Mouse (Mus musculus): ENCODE data around the gene Cdc42ep1. TPM values are rescaled to one million over a fixed set of nuclear protein-coding genes. Genes with fewer than 3 reads are reported as not detected.
A peak's percentile ranks its signal among the peaks of the same experiment; 100 is the strongest.
"Not testable (repeated sequence)": the region's sequence is repeated elsewhere in the genome, so short reads cannot be mapped to it uniquely, and the experiment has no call there.

The Cdc42ep1 gene
- polyA plus RNA-seq, 1 experiment from 2014 or later = 11.2 TPM

DNA sequence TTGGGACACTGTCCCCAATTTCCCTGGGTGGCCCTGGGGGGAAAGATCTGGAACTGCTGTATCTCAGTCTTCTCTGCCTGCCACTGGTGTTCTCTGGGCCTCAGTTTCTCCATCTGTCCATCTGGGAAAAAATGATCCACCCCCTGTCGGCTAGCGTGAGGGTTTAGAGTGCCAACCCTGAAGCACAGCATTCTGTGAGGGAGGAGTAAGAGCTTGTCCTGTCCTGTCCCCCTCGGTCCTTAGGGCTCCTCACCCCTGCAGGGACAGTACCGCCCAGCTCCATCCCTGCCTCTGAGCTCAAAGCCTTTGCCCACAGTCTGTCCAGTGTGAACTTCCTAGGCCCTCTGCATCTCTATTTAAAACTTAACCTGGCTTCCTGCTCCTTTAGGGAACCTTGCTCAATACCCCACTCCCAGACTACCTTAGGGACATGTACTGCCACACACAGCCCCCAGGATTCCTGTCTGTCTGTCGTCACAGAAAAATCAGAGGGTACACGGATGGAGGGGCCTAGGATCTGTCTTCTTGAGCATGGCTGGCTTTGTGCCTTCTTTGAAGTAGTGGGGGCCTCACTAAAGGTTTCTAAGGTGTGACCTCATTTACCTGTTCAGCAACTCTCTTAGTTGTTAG, 1.1 kb upstream of the Cdc42ep1 start:
- no peak for ATAC-seq (ENCODE audit: insufficient number of reproducible peaks, low FRiP score, low TSS enrichment, low read depth)
- Histone ChIP-seq H3K4me2 (ENCODE audit: low read depth, severe bottlenecking) (no peak overlapping the region; the same call in 1 of the 2 replicates), H3K27ac (replicated peaks; ENCODE audit: low read depth, low read length) (peak overlapping the region; percentile 36; the same call in 1 of the 2 replicates), H3K4me3 (ENCODE audit: low read depth, low read length) (no peak overlapping the region), H3K27me3 (ENCODE audit: control insufficient read depth, insufficient read depth, low read length) (peaks cover 6% of the 10 kb centered on the region), H3K9ac (ENCODE audit: low read length) (no peak overlapping the region), H3K36me3 (ENCODE audit: control insufficient read depth, insufficient read depth, low read length) (no peaks in the 10 kb centered on the region), H3K9me3 (ENCODE audit: control insufficient read depth, low read length) (no peaks in the 10 kb centered on the region), H3K4me1 (ENCODE audit: control insufficient read depth, insufficient read depth, low read length) (peaks cover 40% of the 10 kb centered on the region)
- 47% methylated on average over 6 of the region's 6 CpGs for WGBS
- DNase-seq (ENCODE audit: low spot score) = no peak

DNA sequence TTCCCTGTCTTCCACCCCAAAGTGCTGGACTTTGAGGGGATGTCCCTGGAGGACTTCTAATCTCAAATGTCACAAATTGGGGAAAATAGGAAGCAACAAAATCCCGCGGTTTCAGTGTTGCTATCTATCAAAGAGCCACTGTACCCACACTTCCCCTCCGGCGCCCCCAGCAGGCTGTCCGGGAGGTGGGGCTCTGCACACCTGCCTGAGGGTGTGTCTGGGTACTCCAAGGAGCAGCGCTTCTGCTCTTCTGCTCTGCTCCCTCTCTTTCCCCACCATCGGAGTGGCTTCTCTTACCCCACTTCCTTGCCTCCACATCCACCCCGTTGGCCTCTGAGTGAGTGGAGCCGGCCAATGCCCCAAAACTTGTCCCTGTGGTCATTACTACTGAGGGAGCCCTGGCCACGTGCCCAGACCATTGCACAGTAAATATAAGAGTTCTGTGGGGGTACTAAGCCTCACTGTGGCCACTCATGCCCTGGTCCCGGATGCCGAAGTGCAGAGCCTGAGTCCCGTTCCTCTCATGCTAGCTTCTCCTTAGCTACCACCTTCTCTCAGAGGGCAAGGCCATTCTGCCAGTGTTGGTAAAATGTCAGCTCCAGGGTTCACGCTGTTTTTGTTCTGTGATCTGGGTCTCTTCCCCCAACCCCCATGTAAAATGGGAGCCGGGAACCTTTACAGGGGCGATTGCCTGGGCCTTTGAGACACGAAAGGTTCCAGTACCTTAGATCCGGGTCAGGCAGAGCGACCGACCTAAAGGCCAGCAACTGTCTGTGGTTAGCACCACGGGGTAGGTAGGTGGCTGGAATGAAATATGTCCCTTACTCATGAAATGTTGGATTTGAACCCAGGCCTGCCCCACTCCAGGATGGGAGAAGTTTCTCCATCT, 1.4 kb downstream of the Cdc42ep1 start:
- WGBS = 37% methylated on average over 21 of the region's 21 CpGs
- ATAC-seq (ENCODE audit: insufficient number of reproducible peaks, low FRiP score, low TSS enrichment, low read depth) = no peak
- no peak overlapping the region for H3K27ac ChIP-seq (replicated peaks; ENCODE audit: low read depth, low read length)
- H3K9me3 ChIP-seq (ENCODE audit: control insufficient read depth, low read length) = no peaks in the 10 kb centered on the region
- peak overlapping the region; percentile 91 for H3K4me2 ChIP-seq (ENCODE audit: low read depth, severe bottlenecking)
- peaks cover 6% of the 10 kb centered on the region for H3K27me3 ChIP-seq (ENCODE audit: control insufficient read depth, insufficient read depth, low read length)
- H3K4me3 ChIP-seq (ENCODE audit: low read depth, low read length) = peak overlapping the region; percentile 53
- H3K4me1 ChIP-seq (ENCODE audit: control insufficient read depth, insufficient read depth, low read length) = peaks cover 37% of the 10 kb centered on the region
- H3K9ac ChIP-seq (ENCODE audit: low read length) = peak overlapping the region; percentile 80; the same call in 1 of the 2 replicates
- no peak for DNase-seq (ENCODE audit: low spot score)
- no peaks in the 10 kb centered on the region for H3K36me3 ChIP-seq (ENCODE audit: control insufficient read depth, insufficient read depth, low read length)

DNA sequence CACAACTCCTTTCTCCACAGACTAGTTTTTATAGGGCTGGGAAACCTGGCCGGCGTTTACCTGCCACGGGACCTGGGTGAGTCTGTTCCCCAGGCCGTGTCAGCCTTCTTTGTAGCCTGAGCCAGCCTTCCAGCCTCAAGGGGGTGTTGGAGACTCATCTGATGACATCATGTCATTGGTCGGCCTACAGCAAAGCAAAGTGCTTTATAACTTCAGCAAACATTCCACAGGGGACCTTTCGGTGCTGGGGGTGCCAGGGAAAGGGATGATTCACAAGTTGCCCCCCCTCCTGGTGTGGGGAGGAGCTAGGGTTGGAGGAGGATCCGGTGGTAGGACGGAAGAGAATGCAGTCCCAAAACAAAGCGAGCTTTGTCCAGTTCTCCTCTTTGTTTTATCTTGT, 2.4 kb downstream of the Cdc42ep1 start:
- H3K9ac ChIP-seq (ENCODE audit: low read length) = no peak overlapping the region
- DNase-seq (ENCODE audit: low spot score) (no peak), ATAC-seq (ENCODE audit: insufficient number of reproducible peaks, low FRiP score, low TSS enrichment, low read depth) (no peak)
- peak overlapping the region; percentile 15; the same call in 1 of the 2 replicates for H3K4me2 ChIP-seq (ENCODE audit: low read depth, severe bottlenecking)
- no peaks in the 10 kb centered on the region for H3K36me3 ChIP-seq (ENCODE audit: control insufficient read depth, insufficient read depth, low read length)
- no peak overlapping the region for H3K4me3 ChIP-seq (ENCODE audit: low read depth, low read length)
- peaks cover 29% of the 10 kb centered on the region for H3K4me1 ChIP-seq (ENCODE audit: control insufficient read depth, insufficient read depth, low read length)
- WGBS = 40% methylated on average over 9 of the region's 9 CpGs
- H3K9me3 ChIP-seq (ENCODE audit: control insufficient read depth, low read length) = no peaks in the 10 kb centered on the region
- no peak overlapping the region for H3K27ac ChIP-seq (replicated peaks; ENCODE audit: low read depth, low read length)
- peaks cover 6% of the 10 kb centered on the region for H3K27me3 ChIP-seq (ENCODE audit: control insufficient read depth, insufficient read depth, low read length)

DNA sequence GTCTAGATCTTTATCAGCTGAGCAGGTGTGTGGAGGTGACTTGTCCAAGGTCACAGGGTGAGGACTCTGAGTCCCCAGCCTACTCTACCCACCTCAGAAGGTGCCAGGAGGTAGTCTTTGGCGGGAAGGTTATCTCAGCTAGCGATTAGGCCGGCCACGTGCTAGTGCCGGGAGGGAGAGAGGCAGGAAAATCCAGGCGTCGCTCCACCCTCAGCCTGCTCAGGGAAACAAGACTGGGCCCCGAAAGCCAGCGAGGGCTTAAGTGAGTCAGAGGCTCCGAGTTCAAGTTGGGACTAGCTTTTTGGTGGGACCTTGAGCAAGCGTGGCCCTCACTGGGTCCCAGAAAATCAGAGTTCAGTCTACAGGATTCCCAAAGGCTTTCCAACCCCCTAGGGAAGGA, 2.9 kb downstream of the Cdc42ep1 start:
- Histone ChIP-seq H3K27ac (replicated peaks; ENCODE audit: low read depth, low read length) (no peak overlapping the region), H3K36me3 (ENCODE audit: control insufficient read depth, insufficient read depth, low read length) (no peaks in the 10 kb centered on the region), H3K27me3 (ENCODE audit: control insufficient read depth, insufficient read depth, low read length) (peaks cover 6% of the 10 kb centered on the region), H3K4me3 (ENCODE audit: low read depth, low read length) (no peak overlapping the region), H3K9me3 (ENCODE audit: control insufficient read depth, low read length) (no peaks in the 10 kb centered on the region), H3K9ac (ENCODE audit: low read length) (no peak overlapping the region), H3K4me2 (ENCODE audit: low read depth, severe bottlenecking) (no peak overlapping the region), H3K4me1 (ENCODE audit: control insufficient read depth, insufficient read depth, low read length) (peaks cover 24% of the 10 kb centered on the region)
- 82% methylated on average over 11 of the region's 11 CpGs for WGBS
- no peak for ATAC-seq (ENCODE audit: insufficient number of reproducible peaks, low FRiP score, low TSS enrichment, low read depth)
- DNase-seq (ENCODE audit: low spot score) = no peak

DNA sequence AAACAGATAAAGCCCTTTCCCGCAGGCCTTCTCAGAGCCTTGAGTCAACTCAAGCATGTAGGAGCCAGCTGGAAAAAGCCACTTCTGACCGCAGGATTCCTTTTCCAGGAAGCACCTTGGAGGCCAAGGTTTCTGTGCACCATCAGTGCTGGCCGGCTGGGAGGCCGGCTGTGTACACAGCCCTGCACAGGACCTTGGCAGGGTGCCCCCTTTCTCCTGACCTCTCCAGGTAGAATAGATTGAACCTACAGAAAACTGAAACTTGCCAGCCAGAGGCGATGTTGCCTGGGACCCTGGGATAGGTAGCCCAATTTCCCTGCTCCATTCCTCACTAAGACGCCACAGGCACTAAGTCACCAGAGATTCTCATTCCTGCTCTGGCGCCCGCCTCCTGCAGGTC, 3.4 kb downstream of the Cdc42ep1 start:
- Histone ChIP-seq H3K27me3 (ENCODE audit: control insufficient read depth, insufficient read depth, low read length) (peaks cover 6% of the 10 kb centered on the region), H3K9me3 (ENCODE audit: control insufficient read depth, low read length) (no peaks in the 10 kb centered on the region), H3K4me3 (ENCODE audit: low read depth, low read length) (no peak overlapping the region), H3K27ac (replicated peaks; ENCODE audit: low read depth, low read length) (no peak overlapping the region), H3K9ac (ENCODE audit: low read length) (no peak overlapping the region), H3K4me2 (ENCODE audit: low read depth, severe bottlenecking) (no peak overlapping the region), H3K36me3 (ENCODE audit: control insufficient read depth, insufficient read depth, low read length) (no peaks in the 10 kb centered on the region), H3K4me1 (ENCODE audit: control insufficient read depth, insufficient read depth, low read length) (peaks cover 18% of the 10 kb centered on the region)
- WGBS = 92% methylated on average over 8 of the region's 8 CpGs
- no peak for DNase-seq (ENCODE audit: low spot score)
- ATAC-seq (ENCODE audit: insufficient number of reproducible peaks, low FRiP score, low TSS enrichment, low read depth) = no peak

DNA sequence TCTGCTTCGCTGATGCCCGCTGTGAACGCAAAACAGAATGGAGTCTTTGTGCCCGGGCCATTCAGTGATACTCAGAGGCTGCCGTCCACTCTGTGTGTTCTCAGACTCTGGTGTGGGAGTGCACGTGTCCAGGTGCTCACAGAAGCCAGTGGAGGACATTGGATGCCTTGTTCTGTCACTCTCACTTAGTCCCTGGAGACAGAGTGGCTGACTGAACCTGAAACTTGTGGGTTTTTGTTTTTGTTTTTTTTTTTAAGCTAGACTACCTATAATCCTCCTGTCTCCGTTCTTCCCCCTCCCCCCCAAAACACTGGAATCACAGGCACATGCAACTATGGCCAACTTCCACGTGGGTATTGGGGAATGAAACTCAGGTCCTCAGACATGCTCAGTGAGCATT, 3.9 kb downstream of the Cdc42ep1 start:
- Histone ChIP-seq H3K27ac (replicated peaks; ENCODE audit: low read depth, low read length) (no peak overlapping the region), H3K27me3 (ENCODE audit: control insufficient read depth, insufficient read depth, low read length) (peaks cover 6% of the 10 kb centered on the region), H3K36me3 (ENCODE audit: control insufficient read depth, insufficient read depth, low read length) (no peaks in the 10 kb centered on the region), H3K4me3 (ENCODE audit: low read depth, low read length) (no peak overlapping the region), H3K9ac (ENCODE audit: low read length) (no peak overlapping the region), H3K9me3 (ENCODE audit: control insufficient read depth, low read length) (no peaks in the 10 kb centered on the region), H3K4me2 (ENCODE audit: low read depth, severe bottlenecking) (no peak overlapping the region), H3K4me1 (ENCODE audit: control insufficient read depth, insufficient read depth, low read length) (peaks cover 14% of the 10 kb centered on the region)
- no peak for DNase-seq (ENCODE audit: low spot score)
- WGBS = 86% methylated on average over 8 of the region's 8 CpGs
- ATAC-seq (ENCODE audit: insufficient number of reproducible peaks, low FRiP score, low TSS enrichment, low read depth) = no peak

DNA sequence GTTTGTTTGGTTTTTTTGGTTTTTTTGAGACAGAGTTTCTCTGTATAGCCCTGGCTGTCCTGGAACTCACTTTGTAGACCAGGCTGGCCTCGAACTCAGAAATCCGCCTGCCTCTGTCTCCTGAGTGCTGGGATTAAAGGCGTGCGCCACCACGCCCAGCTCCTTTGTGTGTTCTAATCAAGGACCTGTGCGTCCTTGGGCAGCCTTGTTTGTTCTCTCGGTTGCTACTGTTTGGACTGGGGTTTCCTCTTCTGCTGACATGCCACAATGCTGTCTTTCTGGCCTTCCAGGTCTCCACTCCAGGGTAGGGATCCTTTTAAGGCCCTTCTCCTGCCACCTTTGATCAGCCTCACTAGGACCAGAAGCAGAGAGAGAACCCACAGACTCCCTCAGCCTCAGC, 4.4 kb downstream of the Cdc42ep1 start:
- ATAC-seq (ENCODE audit: insufficient number of reproducible peaks, low FRiP score, low TSS enrichment, low read depth); H3K27ac ChIP-seq (replicated peaks; ENCODE audit: low read depth, low read length); H3K9ac ChIP-seq (ENCODE audit: low read length); H3K9me3 ChIP-seq (ENCODE audit: control insufficient read depth, low read length); H3K36me3 ChIP-seq (ENCODE audit: control insufficient read depth, insufficient read depth, low read length); H3K27me3 ChIP-seq (ENCODE audit: control insufficient read depth, insufficient read depth, low read length); H3K4me2 ChIP-seq (ENCODE audit: low read depth, severe bottlenecking); H3K4me3 ChIP-seq (ENCODE audit: low read depth, low read length); DNase-seq (ENCODE audit: low spot score): not testable (repeated sequence)
- WGBS = 83% methylated on average over 7 of the region's 7 CpGs
- peaks cover 11% of the 10 kb centered on the region for H3K4me1 ChIP-seq (ENCODE audit: control insufficient read depth, insufficient read depth, low read length)

DNA sequence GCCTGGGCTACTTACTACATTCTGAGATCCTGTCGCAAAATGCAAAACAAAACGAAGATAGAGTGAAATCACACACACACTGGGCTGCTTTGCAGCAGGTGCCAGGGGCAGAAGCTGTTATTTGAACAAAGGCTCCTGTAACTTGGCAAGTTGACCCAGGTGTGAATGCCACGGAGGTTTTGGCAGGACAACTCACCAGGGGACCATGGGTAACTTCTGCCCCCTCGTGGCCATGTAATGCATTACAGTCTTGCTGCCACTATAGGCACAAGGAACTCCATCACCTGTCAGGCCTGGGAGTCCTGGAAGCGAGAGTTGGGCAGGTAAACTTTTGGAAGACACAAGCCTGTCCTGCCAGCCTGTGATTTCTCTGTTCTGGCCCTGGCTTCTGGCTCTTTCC, 6.0 kb downstream of the Cdc42ep1 start:
- Histone ChIP-seq H3K9ac (ENCODE audit: low read length) (no peak overlapping the region), H3K4me2 (ENCODE audit: low read depth, severe bottlenecking) (no peak overlapping the region), H3K27me3 (ENCODE audit: control insufficient read depth, insufficient read depth, low read length) (peaks cover 6% of the 10 kb centered on the region; the same call in 1 of the 2 replicates), H3K4me1 (ENCODE audit: control insufficient read depth, insufficient read depth, low read length) (peaks cover 7% of the 10 kb centered on the region; the same call in 1 of the 2 replicates), H3K4me3 (ENCODE audit: low read depth, low read length) (no peak overlapping the region), H3K27ac (replicated peaks; ENCODE audit: low read depth, low read length) (no peak overlapping the region), H3K9me3 (ENCODE audit: control insufficient read depth, low read length) (no peaks in the 10 kb centered on the region), H3K36me3 (ENCODE audit: control insufficient read depth, insufficient read depth, low read length) (no peaks in the 10 kb centered on the region)
- WGBS = 32% methylated on average over 5 of the region's 5 CpGs
- ATAC-seq (ENCODE audit: insufficient number of reproducible peaks, low FRiP score, low TSS enrichment, low read depth) (no peak), DNase-seq (ENCODE audit: low spot score) (peak; percentile 94)
